Mouse (Mus musculus): ENCODE measurements around the gene Dab2ip. TPM values are rescaled to one million over a fixed set of nuclear protein-coding genes. Genes with fewer than 3 reads are reported as not detected.
A peak's percentile ranks its signal among the peaks of the same experiment; 100 is the strongest.

The Dab2ip gene
- polyA plus RNA-seq, 1 experiment: 28.5 TPM

- H3K4me1 ChIP-seq (ENCODE audit: control insufficient read depth, insufficient read depth, low read length): peaks cover 16% of the 10 kb centered on the region
- peak overlapping the region; percentile 33 for H3K4me3 ChIP-seq (ENCODE audit: control insufficient read depth, low read depth, low read length)
- no peaks in the 10 kb centered on the region for H3K36me3 ChIP-seq (ENCODE audit: control insufficient read depth, insufficient read depth, low read length)
- H3K27me3 ChIP-seq (ENCODE audit: control insufficient read depth, insufficient read depth, low read length): no peaks in the 10 kb centered on the region
- no peak for TF ChIP-seq CTCF (IDR thresholded peaks at IDR 0.05; ENCODE audit: control insufficient read depth, insufficient read depth, insufficient replicate concordance, low read depth, low read length)
- TF ChIP-seq POLR2A (IDR thresholded peaks at IDR 0.05; ENCODE audit: control insufficient read depth, low read depth, low read length): no peak
- peak overlapping the region; percentile 41 for H3K27ac ChIP-seq (ENCODE audit: control insufficient read depth, insufficient read depth, low read depth, low read length)
Observed at GRCm38 (mm10) chr2:35558826-35559550, 922 bp downstream of the Dab2ip start.

GRCm38 (mm10) chr2:35559551-35559835, 1.4 kb downstream of the Dab2ip start:
- no peaks in the 10 kb centered on the region for H3K27me3 ChIP-seq (ENCODE audit: control insufficient read depth, insufficient read depth, low read length)
- H3K4me3 ChIP-seq (ENCODE audit: control insufficient read depth, low read depth, low read length): no peak overlapping the region
- TF ChIP-seq CTCF (IDR thresholded peaks at IDR 0.05; ENCODE audit: control insufficient read depth, insufficient read depth, insufficient replicate concordance, low read depth, low read length) (no peak), POLR2A (IDR thresholded peaks at IDR 0.05; ENCODE audit: control insufficient read depth, low read depth, low read length) (no peak)
- no peaks in the 10 kb centered on the region for H3K36me3 ChIP-seq (ENCODE audit: control insufficient read depth, insufficient read depth, low read length)
- no peak overlapping the region for H3K27ac ChIP-seq (ENCODE audit: control insufficient read depth, insufficient read depth, low read depth, low read length)
- peaks cover 16% of the 10 kb centered on the region for H3K4me1 ChIP-seq (ENCODE audit: control insufficient read depth, insufficient read depth, low read length)

GRCm38 (mm10) chr2:35563722-35564121, 5.7 kb downstream of the Dab2ip start:
- Histone ChIP-seq H3K27me3 (ENCODE audit: control insufficient read depth, insufficient read depth, low read length) (no peaks in the 10 kb centered on the region), H3K4me3 (ENCODE audit: control insufficient read depth, low read depth, low read length) (peak overlapping the region; percentile 81), H3K27ac (ENCODE audit: control insufficient read depth, insufficient read depth, low read depth, low read length) (no peak overlapping the region), H3K36me3 (ENCODE audit: control insufficient read depth, insufficient read depth, low read length) (no peaks in the 10 kb centered on the region), H3K4me1 (ENCODE audit: control insufficient read depth, insufficient read depth, low read length) (peaks cover 17% of the 10 kb centered on the region)
- no peak for TF ChIP-seq POLR2A (IDR thresholded peaks at IDR 0.05; ENCODE audit: control insufficient read depth, low read depth, low read length)
- no peak for TF ChIP-seq CTCF (IDR thresholded peaks at IDR 0.05; ENCODE audit: control insufficient read depth, insufficient read depth, insufficient replicate concordance, low read depth, low read length)

GRCm38 (mm10) chr2:35565051-35565836, 7.2 kb downstream of the Dab2ip start:
- Histone ChIP-seq H3K27me3 (ENCODE audit: control insufficient read depth, insufficient read depth, low read length) (no peaks in the 10 kb centered on the region), H3K36me3 (ENCODE audit: control insufficient read depth, insufficient read depth, low read length) (no peaks in the 10 kb centered on the region), H3K27ac (ENCODE audit: control insufficient read depth, insufficient read depth, low read depth, low read length) (no peak overlapping the region), H3K4me3 (ENCODE audit: control insufficient read depth, low read depth, low read length) (peak overlapping the region; percentile 81), H3K4me1 (ENCODE audit: control insufficient read depth, insufficient read depth, low read length) (peaks cover 11% of the 10 kb centered on the region)
- TF ChIP-seq POLR2A (IDR thresholded peaks at IDR 0.05; ENCODE audit: control insufficient read depth, low read depth, low read length): no peak

GRCm38 (mm10) chr2:35566957-35567693, 9.1 kb downstream of the Dab2ip start:
- H3K27me3 ChIP-seq (ENCODE audit: control insufficient read depth, insufficient read depth, low read length): no peaks in the 10 kb centered on the region
- no peak for TF ChIP-seq CTCF (IDR thresholded peaks at IDR 0.05; ENCODE audit: control insufficient read depth, insufficient read depth, insufficient replicate concordance, low read depth, low read length)
- TF ChIP-seq POLR2A (IDR thresholded peaks at IDR 0.05; ENCODE audit: control insufficient read depth, low read depth, low read length): no peak
- no peak overlapping the region for H3K27ac ChIP-seq (ENCODE audit: control insufficient read depth, insufficient read depth, low read depth, low read length)
- peaks cover 6% of the 10 kb centered on the region for H3K4me1 ChIP-seq (ENCODE audit: control insufficient read depth, insufficient read depth, low read length)
- no peaks in the 10 kb centered on the region for H3K36me3 ChIP-seq (ENCODE audit: control insufficient read depth, insufficient read depth, low read length)
- no peak overlapping the region for H3K4me3 ChIP-seq (ENCODE audit: control insufficient read depth, low read depth, low read length)

GRCm38 (mm10) chr2:35567694-35568149, 9.7 kb downstream of the Dab2ip start:
- TF ChIP-seq CTCF (IDR thresholded peaks at IDR 0.05; ENCODE audit: control insufficient read depth, insufficient read depth, insufficient replicate concordance, low read depth, low read length) (no peak), POLR2A (IDR thresholded peaks at IDR 0.05; ENCODE audit: control insufficient read depth, low read depth, low read length) (no peak)
- Histone ChIP-seq H3K4me3 (ENCODE audit: control insufficient read depth, low read depth, low read length) (no peak overlapping the region), H3K27me3 (ENCODE audit: control insufficient read depth, insufficient read depth, low read length) (no peaks in the 10 kb centered on the region), H3K36me3 (ENCODE audit: control insufficient read depth, insufficient read depth, low read length) (no peaks in the 10 kb centered on the region), H3K4me1 (ENCODE audit: control insufficient read depth, insufficient read depth, low read length) (peaks cover 6% of the 10 kb centered on the region), H3K27ac (ENCODE audit: control insufficient read depth, insufficient read depth, low read depth, low read length) (no peak overlapping the region)

- Histone ChIP-seq H3K4me1 (ENCODE audit: control insufficient read depth, insufficient read depth, low read length) (peaks cover 6% of the 10 kb centered on the region), H3K4me3 (ENCODE audit: control insufficient read depth, low read depth, low read length) (no peak overlapping the region), H3K36me3 (ENCODE audit: control insufficient read depth, insufficient read depth, low read length) (no peaks in the 10 kb centered on the region), H3K27me3 (ENCODE audit: control insufficient read depth, insufficient read depth, low read length) (no peaks in the 10 kb centered on the region), H3K27ac (ENCODE audit: control insufficient read depth, insufficient read depth, low read depth, low read length) (no peak overlapping the region)
- no peak for TF ChIP-seq CTCF (IDR thresholded peaks at IDR 0.05; ENCODE audit: control insufficient read depth, insufficient read depth, insufficient replicate concordance, low read depth, low read length)
- TF ChIP-seq POLR2A (IDR thresholded peaks at IDR 0.05; ENCODE audit: control insufficient read depth, low read depth, low read length): no peak
Observed at GRCm38 (mm10) chr2:35570743-35571142, 12.7 kb downstream of the Dab2ip start.

All from testis, adult 2 months (tissue).